Comparison of ENCODE assay signal across 18 mouse cellular contexts in the genomic region with DNA sequence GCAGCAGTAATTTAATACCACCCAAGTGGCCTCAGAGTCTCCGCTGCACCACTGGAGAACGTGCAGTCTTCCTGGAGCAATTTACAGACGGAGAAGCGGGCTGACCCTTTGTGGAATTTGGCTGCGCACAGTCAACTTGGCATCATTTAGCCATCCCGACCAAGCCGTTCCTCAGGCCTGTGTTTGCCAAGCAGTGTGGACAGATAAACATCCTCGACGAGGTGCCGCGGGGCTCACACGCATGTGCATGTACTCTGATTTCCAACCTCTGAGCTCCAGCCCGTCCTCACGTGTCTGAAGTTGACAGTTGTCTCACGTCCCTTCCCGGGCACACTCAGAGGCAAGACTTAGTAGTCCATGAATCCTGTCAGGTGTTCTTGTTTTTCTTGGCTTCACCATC.
"Had no signal": no experiment of that assay in that cellular context is flagged by ENCODE, and none has a peak within 500 bp of the region (broad histone marks: within the 10 kb centered on the region; RNA-seq: fewer than 3 reads in every experiment).

No protein-coding gene starts in this region.

- DNase-seq: heart, adult 18-20 months; heart, postnatal 10 days; heart, postnatal 4 days; kidney, adult 18-20 months; kidney, adult 8-10 months; kidney, postnatal 10 days; kidney, postnatal 25 days; kidney, postnatal 4 days; left cerebral cortex, postnatal 4 days had no signal

- H3K27ac ChIP-seq: heart, embryonic 10.5 days; hindbrain, embryonic 10.5 days; hindbrain, embryonic 12.5 days; hindbrain, embryonic 14.5 days; intestine, embryonic 15.5 days; layer of hippocampus, adult 2 months; limb, embryonic 13.5 days; limb, embryonic 15.5 days had no signal

- H3K4me3 ChIP-seq: heart, embryonic 10.5 days; heart, embryonic 12.5 days; hindbrain, embryonic 10.5 days; hindbrain, embryonic 12.5 days; intestine, embryonic 15.5 days; layer of hippocampus, adult 2 months; limb, embryonic 13.5 days; limb, embryonic 15.5 days had no signal
